Mouse (Mus musculus) cerebellum, adult 8-10 months (tissue): Measurements from ENCODE around the gene Lrp6.
A peak's percentile ranks its signal among the peaks of the same experiment; 100 is the strongest.

Source experiments
- DNase-seq: peaks from one replicate; pipeline ENCODE4 v3.0.0; 2022

Gene Lrp6

GRCm38 (mm10) chr6:134566818-134567485 is at the start of gene Lrp6:
TSS of gene Lrp6 (minus strand) at chr6:134566965.
- DNase-seq, result peak; percentile 81

GRCm38 (mm10) chr6:134614723-134615648 is 48.2 kb upstream of the Lrp6 start:
- peak; percentile 87 for DNase-seq

GRCm38 (mm10) chr6:134614322-134614721 is 47.6 kb upstream of the Lrp6 start:
- DNase-seq, result no peak

- DNase-seq, result no peak
Measured at GRCm38 (mm10) chr6:134611896-134612295, 45.1 kb upstream of the Lrp6 start.

- DNase-seq, result no peak
Measured at GRCm38 (mm10) chr6:134610380-134610779, 43.6 kb upstream of the Lrp6 start.

- no peak for DNase-seq
Measured at GRCm38 (mm10) chr6:134606949-134607746, 40.4 kb upstream of the Lrp6 start.

- DNase-seq, result no peak
Measured at GRCm38 (mm10) chr6:134606540-134606939, 39.8 kb upstream of the Lrp6 start.

GRCm38 (mm10) chr6:134605196-134605595 is 38.4 kb upstream of the Lrp6 start:
- DNase-seq, result no peak

- no peak for DNase-seq
Measured at GRCm38 (mm10) chr6:134602371-134603003, 35.7 kb upstream of the Lrp6 start.

GRCm38 (mm10) chr6:134601766-134602165 is 35.0 kb upstream of the Lrp6 start:
- DNase-seq, result no peak

- no peak for DNase-seq
Measured at GRCm38 (mm10) chr6:134601130-134601529, 34.4 kb upstream of the Lrp6 start.

GRCm38 (mm10) chr6:134599239-134599638 is 32.5 kb upstream of the Lrp6 start:
- no peak for DNase-seq

GRCm38 (mm10) chr6:134597651-134598229 is 31.0 kb upstream of the Lrp6 start:
- no peak for DNase-seq

GRCm38 (mm10) chr6:134594569-134595442 is 28.0 kb upstream of the Lrp6 start:
- DNase-seq, result no peak

GRCm38 (mm10) chr6:134591614-134592013 is 24.8 kb upstream of the Lrp6 start:
- DNase-seq, result no peak

GRCm38 (mm10) chr6:134586241-134586640 is 19.5 kb upstream of the Lrp6 start:
- no peak for DNase-seq

- DNase-seq, result no peak
Measured at GRCm38 (mm10) chr6:134584616-134585015, 17.9 kb upstream of the Lrp6 start.

GRCm38 (mm10) chr6:134582110-134582509 is 15.3 kb upstream of the Lrp6 start:
- DNase-seq, result no peak

GRCm38 (mm10) chr6:134579506-134579905 is 12.7 kb upstream of the Lrp6 start:
- DNase-seq, result no peak

GRCm38 (mm10) chr6:134578039-134578438 is 11.3 kb upstream of the Lrp6 start:
- no peak for DNase-seq

GRCm38 (mm10) chr6:134575288-134575741 is 8.6 kb upstream of the Lrp6 start:
- DNase-seq, result no peak
